Mouse (Mus musculus) midbrain, embryonic 14.5 days (tissue): ENCODE results near the gene Arid3a. TPM values are rescaled to one million over a fixed set of nuclear protein-coding genes. Genes with fewer than 3 reads are reported as not detected.
"Not testable (repeated sequence)": the region's sequence is repeated elsewhere in the genome, so short reads cannot be mapped to it uniquely, and the experiment has no call there.

Experiments
- ATAC-seq: fragments of 200-750 bp; cut with Nextera tagmentation; 2 replicates; pipeline ENCODE4 v1.8.0; 2017; ENCODE audit warnings: moderate number of reproducible peaks, moderate library complexity; ENCODE audit not compliant: low FRiP score, low TSS enrichment
- DNase-seq: peaks from one replicate; pipeline ENCODE4 v3.0.0-alpha.2; 2015
- H3K27ac ChIP-seq: fragments of 300-500 bp; sonication (generic); replicated peaks from 2 replicates; pipeline ENCODE4 v1.5.1; 2014; ENCODE audit warnings: mild to moderate bottlenecking, low read depth, low read length, moderate library complexity
- H3K27me3 ChIP-seq: fragments of 300-500 bp; sonication (generic); 2 replicates; pipeline ENCODE4 v1.6.1; 2014; ENCODE audit warnings: low read length, control low read depth, mixed read lengths; ENCODE audit not compliant: control insufficient read depth, insufficient read depth
- H3K36me3 ChIP-seq: fragments of 300-500 bp; sonication (generic); 2 replicates; pipeline ENCODE4 v1.6.1; 2014; ENCODE audit warnings: low read length, control low read depth; ENCODE audit not compliant: control insufficient read depth, insufficient read depth
- H3K4me1 ChIP-seq: fragments of 300-500 bp; sonication (generic); 2 replicates; pipeline ENCODE4 v1.6.1; 2014; ENCODE audit warnings: mild to moderate bottlenecking, antibody characterized with exemption, low read length, control low read depth; ENCODE audit not compliant: control insufficient read depth, insufficient read depth
- H3K4me2 ChIP-seq: fragments of 300-500 bp; sonication (generic); 2 replicates; pipeline ENCODE4 v1.6.1; 2014; ENCODE audit warnings: mild to moderate bottlenecking, low read length, moderate library complexity
- H3K4me3 ChIP-seq: fragments of 300-500 bp; sonication (generic); replicated peaks from 2 replicates; pipeline ENCODE4 v1.5.1; 2014; ENCODE audit warnings: low read depth, low read length
- H3K9ac ChIP-seq: fragments of 300-500 bp; sonication (generic); replicated peaks from 2 replicates; pipeline ENCODE4 v1.6.1; 2014; ENCODE audit warnings: mild to moderate bottlenecking, low read length, moderate library complexity
- H3K9me3 ChIP-seq: fragments of 300-500 bp; sonication (generic); 2 replicates; pipeline ENCODE4 v1.6.1; 2016; ENCODE audit warnings: low read length, control low read depth, mixed read lengths; ENCODE audit not compliant: control insufficient read depth
- WGBS: fragments of 180-500 bp; shearing (Covaris S2); extraction: QIAGEN DNeasy Blood & Tissue Kit; methylation state at CpG from one replicate; pipeline ENCODE4 v1.1.7; 2014; 5-methylcytosine and 5-hydroxymethylcytosine counted together
- polyA plus RNA-seq: library from polyadenylated mRNA; unstranded; fragments of >200 nt; fragmentation: Nextera tagmentation; extraction: Ambion mirVana; gene quantifications from 2 replicates; pipeline ENCODE4 v1.2.1, GENCODE M21; 2014

The Arid3a gene
- polyA plus RNA-seq, 1 experiment from 2014 or later = 2.4 TPM

DNA sequence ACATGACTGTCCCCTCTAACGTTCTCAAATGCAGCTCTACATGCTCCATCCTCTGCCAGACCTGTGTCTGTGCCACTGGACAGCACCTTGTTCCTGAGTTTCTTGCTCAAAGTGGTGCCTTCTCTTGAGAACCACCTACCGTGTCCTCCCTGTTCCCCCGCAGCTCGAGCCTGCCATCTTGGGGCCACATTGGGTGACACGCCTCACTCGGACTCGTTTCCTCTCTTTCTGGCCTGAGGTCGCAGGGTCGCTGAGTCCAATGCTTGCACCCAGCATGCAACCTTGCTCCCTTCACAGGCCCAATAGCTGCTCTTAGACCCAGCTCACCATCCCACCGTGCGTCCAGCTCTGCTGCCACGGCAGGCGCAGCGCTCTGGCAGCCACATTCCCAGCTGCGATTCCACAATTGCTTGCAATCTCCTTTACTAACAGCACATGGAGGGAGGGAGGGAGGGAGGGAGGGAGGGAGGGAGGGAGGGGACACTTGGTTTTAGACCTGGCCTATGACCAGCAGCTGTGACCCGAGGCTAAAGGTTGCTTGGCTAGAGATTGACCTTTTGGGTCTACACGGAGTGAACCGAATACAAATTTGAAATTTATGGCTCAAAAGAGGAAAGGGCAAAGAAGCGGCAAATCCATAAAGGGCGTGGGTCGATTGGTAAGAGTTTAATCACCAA is 31.4 kb downstream of the Arid3a start:
- no peak overlapping the region; the same call in 1 of the 2 replicates for H3K9ac ChIP-seq
- H3K9me3 ChIP-seq = no peaks in the 10 kb centered on the region
- peaks cover 15% of the 10 kb centered on the region for H3K36me3 ChIP-seq
- H3K4me1 ChIP-seq = peaks cover 6% of the 10 kb centered on the region; the same call in 1 of the 2 replicates
- DNase-seq (peak; percentile 69), ATAC-seq (no peak)
- no peak overlapping the region for H3K4me3 ChIP-seq
- WGBS = 13% methylated on average over 21 of the region's 21 CpGs
- no peak overlapping the region for H3K4me2 ChIP-seq
- H3K27me3 ChIP-seq = no peaks in the 10 kb centered on the region; the same call in 1 of the 2 replicates
- H3K27ac ChIP-seq = no peak overlapping the region

DNA sequence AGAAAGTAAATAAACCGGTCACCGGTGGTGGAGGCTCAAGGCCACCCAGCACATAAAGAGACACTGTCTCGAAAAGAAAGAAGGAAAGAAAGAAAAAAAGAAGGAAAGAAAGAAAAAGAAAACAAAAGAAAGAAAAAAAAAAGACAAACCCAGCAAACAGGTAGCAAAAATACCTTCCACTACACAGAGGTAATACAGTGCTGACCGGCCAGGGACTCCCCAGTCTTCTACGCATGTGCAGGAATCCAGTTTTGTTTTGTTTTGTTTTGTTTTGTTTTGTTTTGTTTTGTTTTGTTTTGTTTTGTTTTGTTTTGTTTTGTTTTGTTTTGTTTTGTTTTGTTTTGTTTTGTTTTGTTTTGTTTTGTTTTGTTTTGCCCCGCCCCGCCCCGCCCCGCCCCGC is 32.6 kb downstream of the Arid3a start:
- H3K9ac ChIP-seq, H3K4me1 ChIP-seq, H3K9me3 ChIP-seq, H3K27ac ChIP-seq, DNase-seq, ATAC-seq, H3K27me3 ChIP-seq: not testable (repeated sequence)
- Histone ChIP-seq H3K36me3 (peaks cover 23% of the 10 kb centered on the region), H3K4me2 (peak overlapping the region; percentile 82; the same call in 1 of the 2 replicates), H3K4me3 (peak overlapping the region; percentile 90; the same call in 1 of the 2 replicates)
- 36% methylated on average over 10 of the region's 10 CpGs for WGBS

DNA sequence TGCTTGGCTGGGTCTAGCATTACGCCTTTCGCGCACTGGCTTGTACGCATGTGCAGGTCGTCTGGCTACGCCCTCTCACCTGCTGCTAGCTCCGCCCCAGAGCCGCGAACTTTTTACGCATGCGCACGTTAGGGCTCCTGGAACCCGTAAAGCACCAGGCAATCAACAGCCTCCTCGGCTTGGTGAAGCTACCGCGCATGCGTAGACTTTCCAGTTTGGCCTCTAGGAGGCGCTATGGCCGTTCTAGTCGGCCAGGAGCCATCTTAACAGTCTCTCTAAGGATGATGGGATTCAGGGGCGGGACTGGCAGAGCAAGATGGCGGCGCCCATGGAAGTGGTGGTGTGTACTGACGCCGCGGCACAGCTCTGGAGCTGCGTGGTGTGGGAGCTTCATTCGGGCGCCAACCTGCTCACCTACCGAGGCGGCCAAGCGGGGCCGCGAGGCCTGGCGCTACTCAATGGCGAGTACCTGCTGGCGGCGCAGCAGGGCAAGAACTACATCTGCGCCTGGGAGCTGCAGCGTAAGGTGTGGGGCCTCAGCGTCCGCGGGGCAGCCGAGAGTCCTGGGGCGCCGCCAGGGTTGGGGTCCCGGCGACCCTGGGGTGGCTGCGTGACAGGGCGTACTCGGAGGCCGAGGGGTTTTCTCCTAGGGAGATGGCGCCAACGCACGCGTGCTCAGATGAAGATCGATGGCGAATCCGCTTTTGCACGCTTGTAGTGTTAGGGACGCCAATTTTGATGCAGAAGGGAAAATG is 33.2 kb downstream of the Arid3a start, which contains the start of gene Wdr18:
Wdr18 (plus strand) TSS at position 306 of the 755 bp plus-strand sequence.
- Histone ChIP-seq H3K27ac (peak within 1 kb of the TSS; percentile 71), H3K27me3 (no peaks in the 10 kb centered on the region; the same call in 1 of the 2 replicates), H3K36me3 (peaks cover 29% of the 10 kb centered on the region), H3K9me3 (no peaks in the 10 kb centered on the region), H3K4me1 (peaks cover 6% of the 10 kb centered on the region; the same call in 1 of the 2 replicates), H3K4me2 (peak within 1 kb of the TSS; percentile 82), H3K4me3 (peak within 1 kb of the TSS; percentile 90), H3K9ac (peak within 1 kb of the TSS; percentile 74)
- WGBS = under 1% methylated on average over 61 of the region's 61 CpGs
- ATAC-seq = peak; percentile 94
- peak; percentile 100 for DNase-seq

DNA sequence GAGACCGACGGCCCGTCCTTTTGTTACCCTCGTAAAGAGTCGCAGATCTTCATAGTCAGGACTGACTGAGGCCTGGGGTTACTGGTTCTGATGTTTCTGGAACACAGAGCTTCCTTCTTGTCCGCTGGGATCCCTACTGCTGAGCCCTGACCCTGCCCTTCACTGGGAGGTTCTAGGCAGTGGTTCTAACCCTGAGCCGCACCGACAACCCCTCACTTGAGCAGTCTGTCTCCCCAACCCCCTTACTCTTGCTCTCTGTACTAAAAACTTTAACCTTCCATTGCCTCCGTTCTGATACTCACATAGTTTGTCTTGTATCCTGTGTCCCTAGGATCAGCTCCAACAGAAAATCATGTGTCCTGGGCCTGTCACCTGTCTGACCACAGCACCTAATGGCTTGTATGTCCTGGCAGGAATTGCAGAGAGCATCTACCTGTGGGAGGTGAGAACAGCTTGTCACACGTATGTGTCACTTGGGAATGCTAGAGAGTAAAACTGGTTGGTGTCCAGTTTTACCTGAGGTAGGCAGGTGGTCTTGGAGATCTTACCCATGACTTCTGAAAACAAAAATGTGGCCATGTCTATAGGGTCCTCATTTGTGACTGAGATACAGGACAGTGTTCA is 33.9 kb downstream of the Arid3a start:
- WGBS = 18% methylated on average over 10 of the region's 10 CpGs
- peak overlapping the region; percentile 82 for H3K4me2 ChIP-seq
- H3K9me3 ChIP-seq = no peaks in the 10 kb centered on the region
- peak overlapping the region; percentile 90 for H3K4me3 ChIP-seq
- peak overlapping the region; percentile 74 for H3K9ac ChIP-seq
- DNase-seq (no peak), ATAC-seq (no peak)
- no peaks in the 10 kb centered on the region; the same call in 1 of the 2 replicates for H3K27me3 ChIP-seq
- H3K4me1 ChIP-seq = peaks cover 6% of the 10 kb centered on the region; the same call in 1 of the 2 replicates
- peaks cover 36% of the 10 kb centered on the region for H3K36me3 ChIP-seq
- no peak overlapping the region; the same call in 1 of the 2 replicates for H3K27ac ChIP-seq

DNA sequence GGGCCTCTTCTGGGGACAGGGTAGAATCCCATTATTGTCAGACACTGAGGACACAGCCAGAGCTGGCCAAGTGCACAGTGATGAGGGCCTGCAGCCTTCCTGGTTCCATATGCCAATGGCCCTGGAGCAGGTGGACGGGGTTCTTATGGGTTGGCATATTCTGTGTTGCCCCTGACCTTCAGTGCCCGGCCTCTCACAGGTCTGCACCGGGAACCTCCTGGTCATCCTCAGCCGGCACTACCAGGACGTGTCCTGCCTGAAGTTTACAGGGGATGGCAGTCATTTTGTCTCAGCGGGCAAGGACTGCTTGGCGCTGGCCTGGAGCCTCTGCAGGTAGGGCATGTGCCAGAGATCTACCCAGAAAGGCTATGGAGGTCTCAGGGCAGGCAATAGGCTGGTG is 37.9 kb downstream of the Arid3a start:
- ATAC-seq = no peak
- Histone ChIP-seq H3K9ac (no peak overlapping the region), H3K27ac (no peak overlapping the region), H3K4me3 (no peak overlapping the region), H3K27me3 (peaks cover 6% of the 10 kb centered on the region; the same call in 1 of the 2 replicates), H3K9me3 (no peaks in the 10 kb centered on the region), H3K4me2 (no peak overlapping the region), H3K36me3 (peaks cover 62% of the 10 kb centered on the region), H3K4me1 (peaks cover 6% of the 10 kb centered on the region; the same call in 1 of the 2 replicates)
- DNase-seq = no peak
- 95% methylated on average over 7 of the region's 7 CpGs for WGBS

DNA sequence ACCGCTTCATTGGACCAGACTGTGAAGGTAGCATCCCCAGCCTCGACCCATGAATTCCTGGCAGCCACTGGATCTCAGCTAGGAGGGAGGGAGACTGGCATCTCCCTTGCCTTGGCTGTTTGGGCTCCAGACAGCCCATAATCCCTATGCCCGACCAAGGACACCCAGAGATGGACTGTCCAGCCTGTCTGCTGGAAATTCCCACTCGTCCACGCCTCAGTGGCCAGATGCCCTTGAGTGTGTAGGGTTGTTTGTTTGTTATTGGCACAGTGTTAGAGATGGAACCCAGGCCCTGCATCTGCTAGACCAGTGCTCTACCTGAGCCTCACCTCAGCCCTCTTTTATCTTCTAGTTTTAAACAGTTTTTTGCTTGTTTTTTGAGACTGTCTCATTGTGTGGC is 38.5 kb downstream of the Arid3a start:
- no peak overlapping the region for H3K4me3 ChIP-seq
- H3K4me1 ChIP-seq = peaks cover 6% of the 10 kb centered on the region; the same call in 1 of the 2 replicates
- no peak overlapping the region for H3K27ac ChIP-seq
- no peaks in the 10 kb centered on the region for H3K9me3 ChIP-seq
- 94% methylated on average over 5 of the region's 5 CpGs for WGBS
- H3K9ac ChIP-seq = no peak overlapping the region
- no peak overlapping the region for H3K4me2 ChIP-seq
- peaks cover 12% of the 10 kb centered on the region; the same call in 1 of the 2 replicates for H3K27me3 ChIP-seq
- ATAC-seq = no peak
- no peak for DNase-seq
- peaks cover 62% of the 10 kb centered on the region for H3K36me3 ChIP-seq

DNA sequence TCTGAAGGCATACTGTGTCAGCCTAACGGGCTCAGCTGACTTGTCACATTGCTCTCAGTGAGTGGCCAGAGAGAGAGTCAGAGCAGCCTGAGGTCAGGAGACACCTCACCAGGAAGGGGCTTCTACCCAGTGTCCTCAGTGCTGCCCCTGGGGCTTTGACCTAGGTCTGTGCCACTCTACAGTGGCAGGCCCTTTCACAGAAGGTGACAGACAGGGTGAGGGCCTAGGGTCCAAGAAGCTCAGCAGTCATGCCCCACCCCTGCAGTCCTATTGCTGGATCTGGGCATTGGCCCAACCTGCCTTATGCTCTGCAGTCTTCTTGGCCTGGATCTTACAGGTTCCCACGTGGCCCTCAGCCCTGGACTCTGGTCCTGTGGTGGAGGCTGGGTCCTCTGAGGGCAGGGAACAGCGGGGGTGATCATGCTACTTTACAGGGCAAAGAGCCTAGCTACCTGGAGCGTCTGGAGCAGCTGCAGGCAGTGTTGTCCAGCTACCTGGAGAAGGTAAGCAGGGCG is 40.1 kb downstream of the Arid3a start:
- no peak overlapping the region for H3K27ac ChIP-seq
- H3K4me1 ChIP-seq = no peaks in the 10 kb centered on the region; the same call in 1 of the 2 replicates
- H3K36me3 ChIP-seq = peaks cover 62% of the 10 kb centered on the region
- H3K9ac ChIP-seq = no peak overlapping the region
- no peak overlapping the region for H3K4me2 ChIP-seq
- DNase-seq = no peak
- 96% methylated on average over 5 of the region's 5 CpGs for WGBS
- H3K9me3 ChIP-seq = no peaks in the 10 kb centered on the region
- peaks cover 28% of the 10 kb centered on the region; the same call in 1 of the 2 replicates for H3K27me3 ChIP-seq
- ATAC-seq = no peak
- no peak overlapping the region for H3K4me3 ChIP-seq

DNA sequence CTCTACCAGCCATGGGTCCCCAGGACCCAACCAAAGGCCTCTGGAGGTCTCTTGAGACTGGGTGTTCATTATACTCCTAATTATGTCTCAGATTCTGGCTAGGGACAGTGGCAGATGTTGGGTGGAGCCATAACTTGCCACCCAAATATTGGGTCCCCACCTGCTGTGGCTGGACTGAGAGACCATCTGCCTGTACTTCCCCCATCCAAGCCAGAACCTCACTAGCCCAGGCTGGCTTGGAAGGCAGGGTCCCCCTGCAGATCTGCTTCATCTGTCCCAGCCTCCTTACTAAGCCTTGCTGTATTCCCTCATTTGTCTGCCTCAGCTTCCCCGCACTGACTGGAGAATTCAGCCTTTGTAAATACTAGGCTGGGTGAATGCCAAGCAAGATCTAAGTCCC is 41.3 kb downstream of the Arid3a start:
- Histone ChIP-seq H3K9ac (no peak overlapping the region), H3K27ac (no peak overlapping the region), H3K4me3 (no peak overlapping the region), H3K27me3 (peaks cover 31% of the 10 kb centered on the region; the same call in 1 of the 2 replicates), H3K4me1 (no peaks in the 10 kb centered on the region; the same call in 1 of the 2 replicates), H3K9me3 (no peaks in the 10 kb centered on the region), H3K4me2 (no peak overlapping the region), H3K36me3 (peaks cover 51% of the 10 kb centered on the region)
- DNase-seq = no peak
- 73% methylated on average over 1 of the region's 1 CpGs for WGBS
- no peak for ATAC-seq
